Mouse (Mus musculus) liver, embryonic 16.5 days (tissue): ENCODE measurements around the gene Arhgef3. TPM values are rescaled to one million over a fixed set of nuclear protein-coding genes. Genes with fewer than 3 reads are reported as not detected.

Experiments
- ATAC-seq: fragments of 200-750 bp; cut with Nextera tagmentation; 2 replicates; pipeline ENCODE4 v1.8.0; 2017; ENCODE audit warnings: low read depth, mild to moderate bottlenecking, moderate number of reproducible peaks, moderate library complexity
- H3K27ac ChIP-seq: fragments of 300-500 bp; sonication (generic); 2 replicates; pipeline ENCODE4 v1.5.1; 2014; ENCODE audit warnings: mild to moderate bottlenecking, low read length
- H3K27me3 ChIP-seq: fragments of 300-500 bp; sonication (generic); 2 replicates; pipeline ENCODE4 v1.6.1; 2014; ENCODE audit warnings: low read depth, low read length, mixed read lengths; ENCODE audit not compliant: control insufficient read depth, insufficient read depth
- H3K36me3 ChIP-seq: fragments of 300-500 bp; sonication (generic); 2 replicates; pipeline ENCODE4 v1.6.1; 2014; ENCODE audit warnings: mild to moderate bottlenecking; ENCODE audit not compliant: control insufficient read depth, insufficient read depth
- H3K4me1 ChIP-seq: fragments of 300-500 bp; sonication (generic); 2 replicates; pipeline ENCODE4 v1.6.1; 2014; ENCODE audit warnings: low read depth, low read length, mixed read lengths; ENCODE audit not compliant: control insufficient read depth
- H3K4me2 ChIP-seq: fragments of 300-500 bp; sonication (generic); 2 replicates; pipeline ENCODE4 v1.6.1; 2014; ENCODE audit warnings: low read depth, low read length, mixed read lengths
- H3K4me3 ChIP-seq: fragments of 300-500 bp; sonication (generic); 2 replicates; pipeline ENCODE4 v1.5.1; 2014; ENCODE audit warnings: low read depth, mild to moderate bottlenecking, low read length
- H3K9ac ChIP-seq: fragments of 300-500 bp; sonication (generic); 2 replicates; pipeline ENCODE4 v1.6.1; 2014; ENCODE audit warnings: low read depth, low read length
- H3K9me3 ChIP-seq: fragments of 300-500 bp; sonication (generic); replicated peaks from 2 replicates; pipeline ENCODE4 v1.6.1; 2016; ENCODE audit warnings: low read length; ENCODE audit not compliant: control insufficient read depth
- WGBS: fragments of 180-500 bp; shearing (Covaris S2); extraction: QIAGEN DNeasy Blood & Tissue Kit; methylation state at CpG from one replicate; pipeline ENCODE4 v1.1.7; 2014; ENCODE audit not compliant: insufficient replicate concordance; 5-methylcytosine and 5-hydroxymethylcytosine counted together
- polyA plus RNA-seq: library from polyadenylated mRNA; unstranded; fragments of >200 nt; fragmentation: Nextera tagmentation; extraction: Ambion mirVana; gene quantifications from 2 replicates; pipeline ENCODE4 v1.2.1, GENCODE M21; 2015

Arhgef3 gene
- polyA plus RNA-seq, 1 experiment from 2014 or later: 12.5 TPM

GRCm38 (mm10) chr14:27166751-27167150 is 52.1 kb downstream of the Arhgef3 start:
- WGBS: 69% methylated on average over 8 of the region's 8 CpGs
- H3K4me2 ChIP-seq: no peak overlapping the region
- H3K4me3 ChIP-seq: no peak overlapping the region
- no peaks in the 10 kb centered on the region for H3K36me3 ChIP-seq
- H3K9me3 ChIP-seq: no peaks in the 10 kb centered on the region
- no peaks in the 10 kb centered on the region; the same call in 1 of the 2 replicates for H3K4me1 ChIP-seq
- ATAC-seq: no peak
- H3K9ac ChIP-seq: no peak overlapping the region
- no peak overlapping the region for H3K27ac ChIP-seq
- no peaks in the 10 kb centered on the region for H3K27me3 ChIP-seq

DNA sequence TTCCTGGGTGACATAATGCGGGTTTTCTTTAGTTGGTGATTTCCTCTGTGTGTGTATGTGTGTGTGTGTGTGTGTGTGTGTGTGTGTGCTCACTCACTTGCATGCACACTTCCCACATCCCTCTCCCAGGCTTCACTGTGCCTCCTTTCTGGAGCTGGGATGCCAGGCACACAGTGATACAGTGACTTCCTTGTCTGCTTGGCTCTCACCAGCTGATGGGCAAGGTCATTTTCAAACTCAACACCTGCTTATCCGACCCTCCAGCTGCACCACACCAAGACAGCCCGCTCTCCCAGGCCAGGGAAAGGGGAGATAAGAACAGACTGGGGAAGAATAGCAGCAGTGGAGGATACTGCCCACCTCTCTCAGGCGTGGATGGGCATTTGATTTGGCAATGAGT is 52.5 kb downstream of the Arhgef3 start:
- Histone ChIP-seq H3K4me1 (no peaks in the 10 kb centered on the region; the same call in 1 of the 2 replicates), H3K4me2 (no peak overlapping the region), H3K4me3 (no peak overlapping the region), H3K27ac (no peak overlapping the region), H3K27me3 (no peaks in the 10 kb centered on the region), H3K36me3 (no peaks in the 10 kb centered on the region), H3K9me3 (no peaks in the 10 kb centered on the region), H3K9ac (no peak overlapping the region)
- no peak for ATAC-seq
- 26% methylated on average over 4 of the region's 4 CpGs for WGBS

DNA sequence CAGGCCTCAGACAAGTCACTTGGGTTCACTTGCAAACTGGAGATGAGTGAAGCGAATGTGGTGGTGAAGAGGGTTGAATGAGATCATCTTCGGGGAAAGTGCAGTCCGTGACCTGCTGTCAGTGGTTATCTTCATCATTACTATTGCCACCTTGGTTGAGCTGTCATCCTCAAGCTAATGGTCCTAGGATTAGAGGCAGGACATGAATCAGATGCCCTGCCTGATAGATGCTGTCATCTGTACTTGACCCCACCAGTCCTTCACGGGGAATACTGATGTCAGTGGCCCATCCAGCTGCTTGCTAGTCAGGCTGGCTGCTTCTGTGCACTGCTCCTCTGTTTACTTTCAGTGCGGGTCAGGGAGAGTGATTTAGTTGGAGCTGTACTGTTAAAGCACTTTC is 53.7 kb downstream of the Arhgef3 start:
- no peaks in the 10 kb centered on the region for H3K27me3 ChIP-seq
- H3K27ac ChIP-seq: no peak overlapping the region
- H3K4me1 ChIP-seq: no peaks in the 10 kb centered on the region; the same call in 1 of the 2 replicates
- ATAC-seq: no peak
- H3K9me3 ChIP-seq: no peaks in the 10 kb centered on the region
- no peak overlapping the region for H3K4me2 ChIP-seq
- no peaks in the 10 kb centered on the region for H3K36me3 ChIP-seq
- H3K4me3 ChIP-seq: no peak overlapping the region
- 64% methylated on average over 5 of the region's 5 CpGs for WGBS
- no peak overlapping the region for H3K9ac ChIP-seq

DNA sequence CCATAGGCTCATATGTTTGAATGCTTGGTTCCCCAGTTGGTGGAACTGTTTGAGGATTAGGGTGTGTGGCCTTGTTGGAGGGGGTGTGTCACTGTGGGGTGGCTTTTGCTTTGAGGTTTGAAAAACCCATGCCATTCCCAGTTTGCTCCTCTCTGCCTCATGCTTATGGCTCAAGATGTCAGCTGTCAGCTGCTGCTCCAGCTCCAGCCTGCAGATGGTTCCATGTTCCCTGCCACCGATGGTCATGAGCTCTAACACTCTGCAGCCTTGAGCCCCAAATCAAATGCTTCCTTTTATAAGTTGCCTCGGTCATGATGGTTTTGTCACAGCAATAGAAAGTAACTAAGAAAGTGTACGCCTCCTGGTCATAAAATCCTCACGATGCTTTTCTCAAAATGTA is 54.6 kb downstream of the Arhgef3 start:
- Histone ChIP-seq H3K36me3 (no peaks in the 10 kb centered on the region), H3K4me2 (no peak overlapping the region), H3K27me3 (no peaks in the 10 kb centered on the region), H3K9ac (no peak overlapping the region), H3K4me1 (no peaks in the 10 kb centered on the region; the same call in 1 of the 2 replicates), H3K27ac (no peak overlapping the region), H3K9me3 (no peaks in the 10 kb centered on the region), H3K4me3 (no peak overlapping the region)
- WGBS: 60% methylated on average over 4 of the region's 4 CpGs
- no peak for ATAC-seq

- no peak for ATAC-seq
- Histone ChIP-seq H3K9me3 (no peaks in the 10 kb centered on the region), H3K27ac (no peak overlapping the region), H3K36me3 (no peaks in the 10 kb centered on the region), H3K4me1 (no peaks in the 10 kb centered on the region; the same call in 1 of the 2 replicates), H3K4me2 (no peak overlapping the region), H3K9ac (no peak overlapping the region), H3K27me3 (no peaks in the 10 kb centered on the region), H3K4me3 (no peak overlapping the region)
- 74% methylated on average over 2 of the region's 2 CpGs for WGBS
Observed at GRCm38 (mm10) chr14:27170421-27170820, 55.7 kb downstream of the Arhgef3 start.

DNA sequence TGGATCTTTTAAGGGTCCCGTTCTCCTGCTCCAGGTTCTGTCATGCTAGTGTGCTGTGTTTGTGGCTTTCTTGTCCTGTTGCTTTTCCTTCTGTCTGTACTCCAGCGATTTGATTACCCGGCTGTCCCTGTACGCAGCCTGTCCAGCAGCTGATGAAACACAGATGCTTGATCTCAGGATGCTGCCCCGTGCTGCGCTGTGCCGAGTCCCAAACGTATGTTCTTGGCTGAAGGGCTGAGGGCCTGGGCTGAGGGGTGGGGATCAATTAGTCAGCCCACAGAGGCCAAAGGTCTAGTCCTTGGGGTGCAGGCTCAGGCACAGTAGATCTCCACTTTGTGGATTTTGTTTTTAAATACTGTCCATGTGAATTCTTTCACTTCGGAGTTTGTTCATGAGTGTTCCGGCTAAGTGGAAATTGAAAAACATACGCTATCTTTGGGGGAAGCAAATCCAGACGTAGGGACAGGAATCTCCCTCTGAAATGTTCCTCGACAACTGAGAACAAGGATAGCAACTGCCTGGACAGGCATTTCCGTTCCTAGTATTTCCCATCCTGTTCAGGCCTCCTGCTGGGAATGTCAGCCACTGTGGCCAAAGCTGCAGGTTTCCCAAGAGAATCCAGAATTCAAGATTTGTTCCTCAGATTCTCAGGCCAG is 56.6 kb downstream of the Arhgef3 start:
- Histone ChIP-seq H3K9me3 (no peaks in the 10 kb centered on the region), H3K4me3 (no peak overlapping the region), H3K4me1 (no peaks in the 10 kb centered on the region; the same call in 1 of the 2 replicates), H3K27ac (no peak overlapping the region), H3K9ac (no peak overlapping the region), H3K27me3 (no peaks in the 10 kb centered on the region), H3K36me3 (no peaks in the 10 kb centered on the region), H3K4me2 (no peak overlapping the region)
- ATAC-seq: no peak
- WGBS: 63% methylated on average over 14 of the region's 14 CpGs

GRCm38 (mm10) chr14:27173178-27173803 is 58.6 kb downstream of the Arhgef3 start:
- Histone ChIP-seq H3K9me3 (no peaks in the 10 kb centered on the region), H3K4me1 (no peaks in the 10 kb centered on the region; the same call in 1 of the 2 replicates), H3K27ac (no peak overlapping the region), H3K27me3 (no peaks in the 10 kb centered on the region), H3K4me2 (no peak overlapping the region), H3K36me3 (no peaks in the 10 kb centered on the region), H3K4me3 (no peak overlapping the region), H3K9ac (no peak overlapping the region)
- no peak for ATAC-seq
- 70% methylated on average over 10 of the region's 10 CpGs for WGBS

- ATAC-seq: no peak
Observed at GRCm38 (mm10) chr14:27174188-27174786, 59.6 kb downstream of the Arhgef3 start.

DNA sequence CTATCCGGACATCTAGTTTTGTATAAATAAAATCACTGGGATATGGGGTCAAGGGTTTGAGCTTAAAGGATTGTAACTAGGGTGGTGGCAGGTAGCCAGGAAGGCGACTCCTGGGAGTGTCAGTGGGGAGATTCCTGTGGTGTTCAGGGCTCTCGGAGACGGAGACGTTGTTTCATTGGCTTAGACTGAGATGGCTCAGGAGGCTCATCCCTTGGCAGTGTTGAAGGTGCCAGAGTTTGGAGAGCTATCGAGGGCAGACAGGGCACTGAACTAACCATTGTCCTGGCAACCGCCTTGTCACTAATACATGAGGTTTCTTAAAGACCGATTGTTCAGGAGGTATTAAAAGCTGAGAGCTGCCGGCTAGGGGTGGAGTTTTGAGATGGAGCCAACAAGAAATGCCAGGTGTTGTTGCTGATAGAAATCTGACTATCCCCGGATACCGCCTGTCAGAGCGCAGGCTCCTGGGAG is 60.2 kb downstream of the Arhgef3 start:
- no peaks in the 10 kb centered on the region for H3K27me3 ChIP-seq
- H3K27ac ChIP-seq: no peak overlapping the region

More at GRCm38 (mm10) chr14:27174188-27174786, 59.6 kb downstream of the Arhgef3 start:
- no peak overlapping the region for H3K4me3 ChIP-seq
- H3K36me3 ChIP-seq: no peaks in the 10 kb centered on the region
- H3K9me3 ChIP-seq: no peaks in the 10 kb centered on the region
- no peak overlapping the region for H3K4me2 ChIP-seq
- H3K27ac ChIP-seq: no peak overlapping the region
- H3K27me3 ChIP-seq: no peaks in the 10 kb centered on the region
- no peak overlapping the region for H3K9ac ChIP-seq
- H3K4me1 ChIP-seq: no peaks in the 10 kb centered on the region; the same call in 1 of the 2 replicates
- WGBS: 43% methylated on average over 6 of the region's 6 CpGs

More for the DNA sequence above, 60.2 kb downstream of the Arhgef3 start:
- no peak for ATAC-seq
- Histone ChIP-seq H3K36me3 (no peaks in the 10 kb centered on the region), H3K4me2 (no peak overlapping the region), H3K4me3 (no peak overlapping the region), H3K9me3 (no peaks in the 10 kb centered on the region), H3K9ac (no peak overlapping the region), H3K4me1 (no peaks in the 10 kb centered on the region; the same call in 1 of the 2 replicates)
- WGBS: 71% methylated on average over 12 of the region's 12 CpGs
